Comparison of ENCODE assay signal across 10 mouse cellular contexts in genomic region chr10:70380041-70380651, GRCm38 (mm10).
A peak's percentile ranks its signal among the peaks of the same experiment; 100 is the strongest.
DNase-seq lines count a peak whose midpoint lies in the region; ATAC-seq and TF ChIP-seq lines count a peak whose summit lies in the region.
"Had no signal": no experiment of that assay in that cellular context is flagged by ENCODE, and none has a peak within 500 bp of the region (broad histone marks: within the 10 kb centered on the region; RNA-seq: fewer than 3 reads in every experiment).

No protein-coding gene starts in this region.

- ATAC-seq in hindbrain, postnatal 0 days = peak; percentile 75
- no peak for ATAC-seq in midbrain, postnatal 0 days (ENCODE audit: low FRiP score)

- no peak for TF ChIP-seq CTCF in hindbrain, postnatal 0 days (IDR thresholded peaks at IDR 0.05; ENCODE audit: low read depth)
- TF ChIP-seq CTCF in midbrain, postnatal 0 days (IDR thresholded peaks at IDR 0.05) = no peak

- H3K4me3 ChIP-seq in hindbrain, postnatal 0 days (ENCODE audit: low read length) = no peak overlapping the region
- H3K4me3 ChIP-seq in midbrain, postnatal 0 days (ENCODE audit: low read depth, low read length) = no peak overlapping the region
- H3K4me3 ChIP-seq: limb, embryonic 12.5 days had no signal

- no peaks in the 10 kb centered on the region for H3K9me3 ChIP-seq in hindbrain, postnatal 0 days (ENCODE audit: low read length)
- no peaks in the 10 kb centered on the region for H3K9me3 ChIP-seq in midbrain, postnatal 0 days (ENCODE audit: low read length)
- H3K9me3 ChIP-seq: limb, embryonic 12.5 days had no signal

- 20% methylated on average over 7 of the region's 7 CpGs for WGBS in hindbrain, postnatal 0 days
- WGBS in midbrain, postnatal 0 days = 20% methylated on average over 7 of the region's 7 CpGs

- H3K4me1 ChIP-seq in hindbrain, postnatal 0 days (ENCODE audit: insufficient read depth, low read length) = no peaks in the 10 kb centered on the region
- no peaks in the 10 kb centered on the region for H3K4me1 ChIP-seq in midbrain, postnatal 0 days (ENCODE audit: insufficient read depth, low read length)
- H3K4me1 ChIP-seq: limb, embryonic 12.5 days had no signal

- peak; percentile 9 for DNase-seq in cerebellum, adult 11-12 months
- DNase-seq in cerebellum, postnatal 4 days (ENCODE audit: low spot score in 2 of 2) = no peak
- DNase-seq in embryo, embryonic 11 days = peak; percentile 22
- DNase-seq in hindbrain, postnatal 0 days (ENCODE audit: low spot score) = peak; percentile 20
- DNase-seq in midbrain, postnatal 0 days (ENCODE audit: low spot score) = peak; percentile 41
- no peak for DNase-seq in lung, postnatal 25 days (ENCODE audit: low spot score)
- no peak for DNase-seq in thymus, postnatal 10 days (ENCODE audit: low spot score in 2 of 2)
- no peak for DNase-seq in kidney, adult 11 months

- H3K27me3 ChIP-seq in hindbrain, postnatal 0 days (ENCODE audit: insufficient read depth, low read length) = no peaks in the 10 kb centered on the region
- no peaks in the 10 kb centered on the region for H3K27me3 ChIP-seq in midbrain, postnatal 0 days (ENCODE audit: insufficient read depth, low read length)
- H3K27me3 ChIP-seq: limb, embryonic 12.5 days had no signal

- H3K4me2 ChIP-seq in hindbrain, postnatal 0 days (ENCODE audit: low read depth, low read length) = no peak overlapping the region
- H3K4me2 ChIP-seq in midbrain, postnatal 0 days (ENCODE audit: low read depth, low read length, poor library complexity, severe bottlenecking) = no peak overlapping the region
- H3K4me2 ChIP-seq: limb, embryonic 12.5 days had no signal

- H3K36me3 ChIP-seq in hindbrain, postnatal 0 days (ENCODE audit: insufficient read depth, low read length) = no peaks in the 10 kb centered on the region
- no peaks in the 10 kb centered on the region for H3K36me3 ChIP-seq in midbrain, postnatal 0 days (ENCODE audit: insufficient read depth, low read length)
- H3K36me3 ChIP-seq: limb, embryonic 12.5 days had no signal

- H3K27ac ChIP-seq in hindbrain, postnatal 0 days = no peak overlapping the region
- H3K27ac ChIP-seq in midbrain, postnatal 0 days (ENCODE audit: low read depth, low read length) = no peak overlapping the region
- H3K27ac ChIP-seq: limb, embryonic 12.5 days; macrophage had no signal

- no peak overlapping the region for H3K9ac ChIP-seq in hindbrain, postnatal 0 days (replicated peaks; ENCODE audit: low read length)
- no peak overlapping the region for H3K9ac ChIP-seq in midbrain, postnatal 0 days (replicated peaks; ENCODE audit: low read length, poor library complexity, severe bottlenecking)
- H3K9ac ChIP-seq: limb, embryonic 12.5 days had no signal

Comparison
In these comparisons a context has a peak if more than half of its experiments do, and no peak if none do; other contexts are left out.
1. DNase-seq: peak in cerebellum, adult 11-12 months (single experiment), embryo, embryonic 11 days (single experiment), hindbrain, postnatal 0 days (single experiment) and midbrain, postnatal 0 days (single experiment); none in cerebellum, postnatal 4 days (0 of 2), lung, postnatal 25 days (single experiment), thymus, postnatal 10 days (0 of 2) and kidney, adult 11 months (single experiment).